Mouse (Mus musculus): ENCODE measurements around the gene Vmn1r50.
"Not testable (repeated sequence)": the region's sequence is repeated elsewhere in the genome, so short reads cannot be mapped to it uniquely, and the experiment has no call there.

Gene Vmn1r50

GRCm38 (mm10) chr6:90101130-90101529 lies at the start of gene Vmn1r50:
TSS of gene Vmn1r50 (plus strand) at chr6:90101430.
- no peak for DNase-seq (ENCODE audit: low read depth)

GRCm38 (mm10) chr6:90078406-90078805 lies 22.8 kb upstream of the Vmn1r50 start, which contains the start of gene Vmn1r49:
TSS of gene Vmn1r49 (minus strand) at chr6:90078506.
- no peak for DNase-seq (ENCODE audit: low read depth)

- no peak for DNase-seq (ENCODE audit: low read depth)
Observed at GRCm38 (mm10) chr6:90100566-90100965, 664 bp upstream of the Vmn1r50 start.

GRCm38 (mm10) chr6:90122296-90122695 lies 21.1 kb downstream of the Vmn1r50 start, which contains the start of gene Vmn1r51:
TSS of gene Vmn1r51 (plus strand) at chr6:90122596.
- DNase-seq (ENCODE audit: low read depth), result not testable (repeated sequence)

Measured in naive thymus-derived CD4-positive, alpha-beta T cell, adult 2 months (primary cell).